Mouse (Mus musculus) small intestine, adult 2 months (tissue): ENCODE results near the gene Rbks.

ENCODE experiments used
- CTCF ChIP-seq: fragments of 200-500 bp; IDR thresholded peaks from 2 replicates; pipeline ENCODE4 v1.5.1; 2012; ENCODE audit warnings: low read depth, mild to moderate bottlenecking, control low read depth, inconsistent platforms, low read length, moderate library complexity, mixed read lengths; ENCODE audit not compliant: insufficient replicate concordance, insufficient read length; ENCODE audit errors: extremely low read depth
- POLR2A ChIP-seq: fragments of 200-500 bp; IDR thresholded peaks from 2 replicates; pipeline ENCODE4 v1.6.1; 2012; ENCODE audit warnings: low read depth, mild to moderate bottlenecking, control low read depth, inconsistent platforms, low read length, moderate library complexity

- TF ChIP-seq CTCF: no peak
- TF ChIP-seq POLR2A: no peak
These were observed 109.4 kb downstream of the Rbks start for GRCm38 (mm10) chr5:31588016-31588415.
